In the genomic region with DNA sequence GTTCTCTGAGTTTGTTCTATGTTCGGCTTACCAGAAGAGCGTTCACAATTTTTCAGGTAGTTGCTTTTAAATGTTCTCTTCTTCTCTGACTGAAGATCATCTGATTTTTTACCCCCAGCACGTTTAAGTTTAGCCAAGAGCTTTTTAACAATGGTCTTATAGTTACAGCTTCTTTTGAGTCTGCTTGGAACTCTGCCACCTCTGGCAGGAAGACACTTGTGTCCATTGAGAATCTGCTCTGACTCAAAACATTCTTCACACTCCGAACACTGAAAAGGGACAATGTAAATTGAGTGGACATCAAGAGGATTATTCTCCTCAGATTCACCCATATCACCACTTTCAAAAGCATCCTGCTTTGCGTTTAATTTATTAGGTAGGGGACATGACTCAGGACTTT, we compare ENCODE assay signal across 18 mouse cellular contexts. TPM values are rescaled to one million over a fixed set of nuclear protein-coding genes. Genes with fewer than 3 reads are reported as not detected.
DNase-seq lines count a peak whose midpoint lies in the region.
"Had no signal": no experiment of that assay in that cellular context is flagged by ENCODE, and none has a peak within 500 bp of the region (broad histone marks: within the 10 kb centered on the region; RNA-seq: fewer than 3 reads in every experiment).

No protein-coding gene starts in this region.

- DNase-seq in left cerebral cortex, postnatal 4 days = peak; percentile 24
- DNase-seq in left cerebral cortex, postnatal 14 days (ENCODE audit: low spot score in 2 of 2) = no peak
- peak; percentile 31 to 43 for DNase-seq in right cerebral cortex, postnatal 10 days (ENCODE audit: low spot score in 2 of 2)
- DNase-seq in right cerebral cortex, postnatal 4 days = no peak
- peak; percentile 34 for DNase-seq in brain, adult 2 months (ENCODE audit: low read depth, low spot score)
- DNase-seq in cerebellum, postnatal 14 days = no peak
- DNase-seq: adrenal gland, adult 2 months; adrenal gland, postnatal 14 days; B cell, adult 2 months; cerebellum, adult 18-20 months; cerebellum, adult 9-10 months; cerebellum, postnatal 25 days; forebrain, postnatal 0 days; gastrocnemius, adult 2 months; gastrocnemius, postnatal 14 days; heart, adult 11 months; heart, postnatal 10 days; heart, postnatal 36 days had no signal

- intact Hi-C loops in left cerebral cortex, postnatal 4 days (cut with DNase I) = no loop called here
- intact Hi-C loops in left cerebral cortex, postnatal 14 days (cut with DNase I) = no loop called here

RNA-seq across cellular contexts. Expression of gene Zfp770, which starts 4.8 kb away (rescaled TPM):
- total RNA-seq in left cerebral cortex, postnatal 4 days (2021) = 10 to 100 TPM; 29.4 to 30.2 TPM
- 10 to 100 TPM; 28.7 to 29.3 TPM for total RNA-seq in left cerebral cortex, postnatal 14 days (2021)

RNA-seq across cellular contexts. Expression of gene Aqr, which starts 9.6 kb away (rescaled TPM):
- total RNA-seq in left cerebral cortex, postnatal 4 days (2021) = 10 to 100 TPM; 35.8 to 36.9 TPM
- total RNA-seq in left cerebral cortex, postnatal 14 days (2021) = 10 to 100 TPM; 27.1 to 30.9 TPM

Comparison
In these comparisons a context has a peak if more than half of its experiments do, and no peak if none do; other contexts are left out.
1. DNase-seq: peak in left cerebral cortex, postnatal 4 days (single experiment), right cerebral cortex, postnatal 10 days (2 of 2) and brain, adult 2 months (single experiment); none in left cerebral cortex, postnatal 14 days (0 of 2), right cerebral cortex, postnatal 4 days (single experiment) and cerebellum, postnatal 14 days (0 of 2).